Mouse (Mus musculus) testis, adult 2 months (tissue): ENCODE data around the gene Kmt2c.

Experiments
- CTCF ChIP-seq: fragments of 200-500 bp; IDR thresholded peaks from 2 replicates; pipeline ENCODE4 v1.5.1; 2012; ENCODE audit warnings: low read depth, mild to moderate bottlenecking, inconsistent platforms, low read length, moderate library complexity; ENCODE audit not compliant: control insufficient read depth, insufficient read depth, insufficient replicate concordance
- POLR2A ChIP-seq: fragments of 200-500 bp; IDR thresholded peaks from 2 replicates; pipeline ENCODE4 v1.6.1; 2012; ENCODE audit warnings: low read depth, mild to moderate bottlenecking, inconsistent platforms, low read length, moderate library complexity; ENCODE audit not compliant: control insufficient read depth

GRCm38 (mm10) chr5:25500686-25501085 is 2.1 kb upstream of the Kmt2c start:
- TF ChIP-seq CTCF (no peak), POLR2A (no peak)
